Mouse (Mus musculus) Patski (cell line): ENCODE data around the gene Defb20. TPM values are rescaled to one million over a fixed set of nuclear protein-coding genes. Genes with fewer than 3 reads are reported as not detected.
"Not testable (repeated sequence)": the region's sequence is repeated elsewhere in the genome, so short reads cannot be mapped to it uniquely, and the experiment has no call there.

Experiments
- ATAC-seq: fragments of 100-300 bp; one replicate; pipeline ENCODE4 v1.8.0; 2021
- CTCF ChIA-PET: fragments of 350-600 bp; sonication (Branson Sonifier 250); formaldehyde crosslinking; loops from one replicate; lab custom pipeline; 2022; ENCODE audit warnings: inconsistent platforms; lab: Charles Lee
- POLR2A ChIA-PET: fragments of 350-600 bp; sonication (Branson Sonifier 250); formaldehyde crosslinking; loops from one replicate; lab custom pipeline; 2022; ENCODE audit warnings: antibody characterized with exemption, inconsistent platforms; lab: Charles Lee
- DNase-seq: peaks from one replicate; pipeline ENCODE4 v3.0.0-alpha.2; 2011; ENCODE audit warnings: low read depth, low spot score
- H3K27me3 ChIP-seq: fragments of 371-371 bp; one replicate; pipeline ENCODE4 v1.5.1; 2021
- CTCF ChIP-seq: fragments of 100-300 bp; IDR thresholded peaks from one replicate; pipeline ENCODE4 v1.5.1; 2021
- in situ Hi-C: fragments of 300-500 bp; cut with MboI; formaldehyde crosslinking; loops from 3 replicates; pipeline ENCODE4 v1.11.1; 2018; ENCODE audit warnings: low pct_unique_long_range_greater_than_20kb, mixed read lengths
- polyA plus RNA-seq: library from polyadenylated mRNA; unstranded; gene quantifications from one replicate; pipeline ENCODE4 v1.2.3, GENCODE M21; 2021

Gene Defb20
- polyA plus RNA-seq, result not detected

DNA sequence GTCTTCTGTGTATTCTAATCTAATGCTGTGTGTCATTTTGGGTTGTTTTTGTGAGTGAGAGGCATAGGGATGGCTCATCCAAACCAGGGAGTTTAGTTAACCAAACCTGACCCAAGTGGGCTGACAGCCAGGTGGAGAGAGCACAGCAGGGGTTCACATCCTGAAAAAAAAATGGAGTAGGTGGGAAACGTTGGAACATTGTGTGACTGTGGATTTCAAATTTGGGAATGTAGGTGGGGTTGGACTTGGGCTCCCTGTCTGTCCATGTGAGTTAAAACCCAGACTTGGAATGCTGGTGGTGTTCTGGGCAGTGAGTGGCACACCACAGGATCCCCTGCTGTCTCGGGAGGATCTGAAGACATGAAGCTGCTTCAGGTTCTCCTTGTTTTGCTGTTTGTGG, at the start of gene Defb20:
Defb20 (plus strand) TSS at position 301 of the 400 bp plus-strand sequence.
- no peak for ATAC-seq
- ChIA-PET POLR2A (no interaction called here), CTCF (interaction anchor here (1.6 kb wide), 1 partner anchor 13 kb away, joined by 5 read pairs; the partner anchor contains the start of gene Defb22)
- no peak for DNase-seq
- in situ Hi-C loops, result loop anchor here (5.0 kb wide), 1 partner anchor 71 kb away; no protein-coding TSS in a partner anchor
- no peak for TF ChIP-seq CTCF
- no peaks in the 10 kb centered on the region for H3K27me3 ChIP-seq

DNA sequence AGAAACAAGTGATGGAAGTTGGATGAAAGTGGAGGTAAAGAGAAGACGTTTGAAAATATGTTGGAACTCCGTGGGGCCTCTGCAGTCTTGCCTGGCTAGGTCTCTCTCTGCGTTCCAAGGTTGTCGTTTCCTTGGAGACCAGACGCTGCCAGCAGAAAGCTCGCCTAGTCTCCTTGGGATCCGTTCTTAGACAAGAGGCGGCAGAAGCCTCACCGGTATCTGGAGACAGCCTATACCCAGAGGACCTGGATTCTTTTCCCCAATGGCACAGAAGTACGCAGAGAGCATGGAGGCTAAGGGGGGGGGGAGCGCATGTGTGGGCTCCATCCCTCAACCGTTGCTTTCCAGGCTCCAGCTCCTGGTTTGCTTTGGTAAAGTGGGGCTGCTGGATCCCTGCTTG, 49.4 kb upstream of the Defb20 start:
- in situ Hi-C loops, result no loop called here
- peaks cover 3% of the 10 kb centered on the region for H3K27me3 ChIP-seq
- ChIA-PET POLR2A (no interaction called here), CTCF (no interaction called here)
- no peak for DNase-seq
- ATAC-seq, result no peak
- TF ChIP-seq CTCF, result no peak

DNA sequence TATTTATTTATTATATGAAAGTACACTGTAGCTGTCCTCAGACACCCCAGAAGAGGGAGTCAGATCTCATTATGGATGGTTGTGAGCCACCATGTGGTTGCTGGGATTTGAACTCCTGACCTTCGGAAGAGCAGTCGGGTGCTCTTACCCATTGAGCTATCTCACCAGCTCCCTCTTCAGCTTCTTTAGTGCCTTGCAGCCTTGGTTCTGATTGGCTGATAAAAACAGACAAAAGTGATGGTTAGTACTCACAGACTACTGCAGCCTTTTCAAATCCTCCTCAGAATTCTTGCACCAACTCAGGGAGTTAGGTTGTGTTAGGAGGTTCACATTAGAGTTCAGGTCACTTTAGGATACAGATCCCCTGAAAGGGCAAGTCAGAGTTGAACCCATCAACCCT, 48.4 kb upstream of the Defb20 start:
- TF ChIP-seq CTCF, result peak; percentile 17
- DNase-seq, in situ Hi-C loops, POLR2A ChIA-PET, ATAC-seq, H3K27me3 ChIP-seq: not testable (repeated sequence)
- CTCF ChIA-PET, result interaction anchor here (1.4 kb wide), 1 partner anchor 36 kb away, joined by 3 read pairs; no protein-coding TSS in a partner anchor

DNA sequence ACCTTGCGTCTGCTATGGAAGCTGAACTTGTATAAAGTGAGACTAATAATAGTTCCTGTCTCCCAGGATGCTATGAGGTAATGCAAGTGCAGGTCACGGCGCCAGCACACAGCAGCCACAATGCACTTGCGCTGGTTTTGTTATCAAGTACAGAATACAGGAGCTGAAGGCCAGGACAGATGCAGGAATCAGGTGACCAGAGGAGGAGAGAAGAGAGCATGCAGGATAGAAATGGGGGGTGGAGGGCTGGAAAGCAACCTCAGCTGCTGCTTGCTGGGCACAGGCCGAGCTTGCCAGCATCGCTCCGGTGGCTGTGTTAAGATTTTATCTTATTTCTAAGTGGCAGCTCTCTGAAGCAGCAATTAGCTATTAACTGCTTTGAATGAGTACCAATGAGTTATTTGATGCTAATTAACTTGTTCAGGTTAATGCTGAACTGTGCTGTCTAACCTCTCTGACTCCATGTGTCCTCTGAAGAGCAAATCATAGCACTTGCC, 40.4 kb upstream of the Defb20 start:
- H3K27me3 ChIP-seq, result no peaks in the 10 kb centered on the region
- POLR2A ChIA-PET, result interaction anchor here (0.5 kb wide), 1 partner anchor 105 kb away, joined by 3 read pairs; no protein-coding TSS in a partner anchor
- TF ChIP-seq CTCF, result no peak
- CTCF ChIA-PET, result interaction anchor here (0.8 to 3.2 kb wide), 6 partner anchors 9 to 44 kb away, joined by 3 to 21 read pairs (median 8); no protein-coding TSS in a partner anchor
- ATAC-seq, result peak; percentile 38
- in situ Hi-C loops, result no loop called here
- DNase-seq, result no peak

DNA sequence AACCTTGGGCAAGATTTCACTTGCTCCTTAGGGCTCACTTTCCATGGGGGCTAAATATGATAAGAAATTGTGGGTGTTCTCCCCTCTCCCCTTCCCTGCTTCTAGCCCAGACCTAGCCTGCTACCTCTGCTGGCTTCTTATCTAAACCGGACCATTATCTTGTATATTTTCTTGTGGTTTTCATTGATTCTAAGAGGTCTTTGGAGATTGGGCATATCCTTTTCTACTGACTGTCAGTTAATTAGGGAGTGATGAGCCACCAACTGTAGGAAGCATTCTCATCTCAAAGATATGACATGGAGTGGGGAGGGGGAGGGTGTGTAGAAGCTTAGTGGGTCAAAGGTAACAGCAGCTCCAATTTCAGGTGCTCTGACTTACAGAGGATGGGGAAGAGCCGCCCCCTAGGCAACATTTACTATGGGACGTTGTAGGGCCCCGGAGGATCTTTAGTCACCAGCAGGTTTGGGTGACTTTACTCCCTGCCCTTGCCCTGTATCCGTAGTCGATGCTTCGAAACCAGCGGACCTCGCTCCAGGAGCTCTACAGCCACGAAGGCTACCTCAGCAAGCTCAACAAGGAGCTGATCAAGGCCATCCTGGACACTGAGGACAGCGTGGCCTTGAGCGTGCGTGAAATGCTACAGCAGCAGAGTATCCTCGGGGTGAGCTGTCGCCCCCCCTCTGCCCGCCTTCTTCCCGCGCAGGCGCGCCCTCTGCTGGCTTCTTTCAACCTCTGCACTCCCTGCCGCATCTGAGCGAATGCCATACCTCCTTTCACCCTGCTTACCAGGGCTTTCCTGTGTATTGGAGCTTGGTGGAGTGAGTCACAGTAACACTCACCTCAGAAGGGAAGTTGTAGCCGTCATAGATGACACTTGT, 39.6 kb upstream of the Defb20 start:
- ATAC-seq, result peak; percentile 72
- in situ Hi-C loops, result no loop called here
- DNase-seq, result peak; percentile 22
- POLR2A ChIA-PET, result no interaction called here
- peak; percentile 98 for TF ChIP-seq CTCF
- H3K27me3 ChIP-seq, result no peaks in the 10 kb centered on the region
- CTCF ChIA-PET, result interaction anchor here (0.7 to 3.2 kb wide), 18 partner anchors 8 to 304 kb away, joined by 3 to 21 read pairs (median 4); partner anchors contain the start of gene H13

DNA sequence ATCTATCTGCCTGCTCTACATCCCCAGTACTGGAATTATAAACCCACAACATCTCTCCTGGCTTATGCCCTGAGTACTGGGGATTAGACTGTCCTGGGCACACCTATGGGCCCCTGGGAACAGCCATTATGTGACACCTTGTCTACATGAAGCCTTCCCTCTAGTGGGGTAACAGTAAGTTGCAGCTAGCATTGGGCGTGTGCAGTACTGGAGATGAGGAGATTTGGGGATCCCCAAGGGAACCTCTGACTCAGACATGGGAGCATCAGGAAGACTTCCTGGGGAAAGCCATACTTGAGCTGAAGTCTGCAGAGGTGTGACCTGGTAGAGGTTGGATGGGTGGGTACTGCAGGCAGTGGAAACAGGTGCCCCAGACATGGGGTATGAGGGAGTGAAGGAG, 37.9 kb upstream of the Defb20 start:
- no peak for DNase-seq
- ATAC-seq, result no peak
- in situ Hi-C loops, result no loop called here
- H3K27me3 ChIP-seq, result no peaks in the 10 kb centered on the region
- POLR2A ChIA-PET, result interaction anchor here (0.6 kb wide), 1 partner anchor 25 kb away, joined by 3 read pairs; no protein-coding TSS in a partner anchor
- no peak for TF ChIP-seq CTCF
- CTCF ChIA-PET, result interaction anchor here (1.0 to 3.2 kb wide), 4 partner anchors 14 to 71 kb away, joined by 3 to 14 read pairs (median 4); no protein-coding TSS in a partner anchor

DNA sequence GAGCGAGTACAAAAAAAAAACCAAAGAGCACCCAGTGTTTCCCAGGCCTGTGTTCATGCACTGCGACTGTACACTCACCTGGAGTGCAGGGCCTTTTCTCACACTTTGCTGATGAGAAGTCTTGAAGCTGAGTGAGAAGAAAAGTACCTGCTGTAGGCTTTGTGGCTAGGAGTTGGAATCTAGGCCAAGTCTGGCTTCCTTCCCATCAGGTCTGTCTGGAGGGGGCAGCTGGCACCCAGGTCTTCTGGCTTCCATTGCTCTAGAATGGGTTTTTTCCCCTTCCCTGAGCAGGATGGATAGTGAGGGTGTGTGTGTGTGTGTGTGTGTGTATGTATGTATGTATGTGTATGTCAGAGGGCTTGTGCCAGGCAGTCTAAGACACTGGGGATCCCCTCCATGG, 37.0 kb upstream of the Defb20 start:
- CTCF ChIA-PET, result interaction anchor here (1.0 kb wide), 1 partner anchor 47 kb away, joined by 3 read pairs; no protein-coding TSS in a partner anchor
- in situ Hi-C loops, result loop anchor here (5.0 kb wide), 1 partner anchor 48 kb away; no protein-coding TSS in a partner anchor
- no peak for DNase-seq
- TF ChIP-seq CTCF, result no peak
- ATAC-seq, result no peak
- no peaks in the 10 kb centered on the region for H3K27me3 ChIP-seq
- POLR2A ChIA-PET, result interaction anchor here (0.6 kb wide), 1 partner anchor 26 kb away, joined by 3 read pairs; no protein-coding TSS in a partner anchor

DNA sequence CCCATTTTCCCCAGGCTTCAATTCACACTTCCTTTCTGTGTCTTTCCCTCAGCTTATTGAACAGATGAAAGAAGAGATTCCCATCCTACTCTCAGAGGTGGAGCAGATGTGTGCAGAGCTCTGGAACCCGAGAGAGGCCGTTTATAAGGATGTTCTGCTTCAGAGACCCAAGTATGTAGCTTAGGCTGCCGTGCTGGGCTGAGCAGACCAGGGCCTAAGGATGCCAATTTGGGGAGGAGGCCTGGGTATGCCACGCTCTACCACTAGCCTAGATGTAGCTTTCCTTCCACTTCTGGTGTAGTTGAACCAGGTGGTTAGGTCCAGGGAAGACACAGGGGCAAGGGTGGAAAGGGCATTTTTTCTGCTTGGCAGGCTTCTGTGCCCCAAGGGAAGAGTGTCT, 34.5 kb upstream of the Defb20 start:
- in situ Hi-C loops, result loop anchor here (5.0 kb wide), 1 partner anchor 50 kb away; no protein-coding TSS in a partner anchor
- DNase-seq, result no peak
- peak; percentile 55 for ATAC-seq
- ChIA-PET CTCF (interaction anchor here (1.3 to 1.8 kb wide), 2 partner anchors 49 to 102 kb away, joined by 3 to 8 read pairs; no protein-coding TSS in a partner anchor), POLR2A (interaction anchor here (1.3 kb wide), 1 partner anchor 108 kb away, joined by 3 read pairs; no protein-coding TSS in a partner anchor)
- H3K27me3 ChIP-seq, result no peaks in the 10 kb centered on the region
- TF ChIP-seq CTCF, result no peak

DNA sequence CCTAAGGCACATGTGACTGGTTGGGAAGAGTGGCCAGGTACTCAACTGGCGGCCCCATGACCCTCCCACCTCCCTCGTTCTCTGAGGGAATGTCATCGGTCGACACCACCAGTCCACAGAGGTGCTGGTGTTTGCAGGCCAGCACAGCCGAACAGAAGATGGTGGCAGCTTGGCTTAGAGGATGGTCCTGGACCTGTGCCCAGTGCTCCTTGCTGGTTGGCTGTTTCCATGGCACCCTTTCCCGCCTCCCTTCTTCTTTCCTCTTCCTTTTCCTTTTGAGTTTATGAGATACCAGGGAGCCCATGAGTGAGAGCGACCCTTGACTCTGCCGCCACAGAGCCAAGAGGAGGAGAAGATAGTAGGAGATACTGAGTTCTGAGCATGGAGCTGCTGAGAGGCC, 33.6 kb upstream of the Defb20 start:
- in situ Hi-C loops, result loop anchor here (5.0 kb wide), 1 partner anchor 51 kb away; no protein-coding TSS in a partner anchor
- H3K27me3 ChIP-seq, result no peaks in the 10 kb centered on the region
- no peak for TF ChIP-seq CTCF
- ChIA-PET POLR2A (interaction anchor here (1.3 kb wide), 1 partner anchor 107 kb away, joined by 3 read pairs; no protein-coding TSS in a partner anchor), CTCF (interaction anchor here (1.3 to 1.8 kb wide), 3 partner anchors 50 to 111 kb away, joined by 3 to 8 read pairs (median 6); no protein-coding TSS in a partner anchor)
- ATAC-seq, result no peak
- no peak for DNase-seq

DNA sequence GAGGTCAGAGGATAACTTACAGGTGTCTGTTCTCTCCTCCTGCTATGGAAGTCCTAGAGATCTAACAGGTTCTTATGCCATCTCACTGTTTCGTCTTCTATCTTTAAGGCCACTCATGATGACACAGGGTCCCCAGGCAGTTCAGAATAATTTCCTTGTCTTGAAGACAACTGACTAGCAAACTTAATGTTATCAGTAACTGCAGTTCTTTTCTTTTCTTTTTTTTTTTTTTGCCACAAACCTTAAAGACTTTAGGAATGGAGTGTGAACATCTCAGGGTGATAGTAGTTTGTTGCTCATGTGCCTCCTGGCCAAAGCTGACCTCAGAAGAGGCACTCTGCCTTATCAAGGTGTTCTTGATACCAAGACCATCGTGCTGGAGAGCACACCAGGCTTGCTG, 30.2 kb upstream of the Defb20 start:
- CTCF ChIA-PET, result interaction anchor here (0.8 kb wide), 1 partner anchor 98 kb away, joined by 3 read pairs; no protein-coding TSS in a partner anchor
- in situ Hi-C loops, result no loop called here
- no peaks in the 10 kb centered on the region for H3K27me3 ChIP-seq
- POLR2A ChIA-PET, result no interaction called here
- ATAC-seq (no peak), DNase-seq (no peak)
- no peak for TF ChIP-seq CTCF
